8 mouse cellular contexts compared by ENCODE assay signal in the genomic region with DNA sequence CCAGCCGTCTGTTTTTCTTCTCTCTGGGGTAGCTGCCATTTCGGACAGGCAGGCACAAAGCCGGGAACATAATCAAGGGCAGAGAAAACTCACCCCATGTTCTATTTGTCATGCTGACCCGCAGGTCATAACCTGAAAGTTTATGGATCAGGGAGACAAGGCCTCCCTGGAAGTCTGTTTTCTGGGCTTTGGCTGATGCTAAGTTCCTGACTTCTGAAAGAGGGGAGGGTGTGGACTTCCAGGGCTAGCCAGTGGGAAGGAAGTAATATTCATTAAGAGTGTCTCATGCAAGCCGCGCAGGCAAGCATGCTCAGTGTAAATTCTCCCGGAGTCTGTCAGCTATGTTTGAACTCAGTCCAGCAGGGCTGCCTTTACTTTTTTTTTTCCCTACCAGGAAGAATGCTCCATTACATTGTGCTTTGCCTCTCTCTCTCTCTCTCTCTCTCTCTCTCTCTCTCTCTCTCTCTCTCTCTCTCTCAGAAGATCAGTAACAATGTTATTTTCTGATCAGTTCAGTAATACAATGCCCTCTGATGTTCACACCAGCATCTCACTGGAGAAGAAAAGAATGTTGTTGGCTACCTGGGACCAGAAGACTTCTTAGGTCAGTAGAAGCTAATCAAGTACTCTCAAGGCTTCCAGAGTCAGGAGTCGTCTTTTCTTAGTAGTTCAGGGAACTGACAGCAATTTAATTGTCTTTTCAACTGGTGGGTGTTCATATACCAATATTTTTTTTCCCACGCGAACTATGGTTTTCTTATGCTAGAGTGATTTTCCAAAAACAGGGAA.
DNase-seq lines count a peak whose midpoint lies in the region; ATAC-seq and TF ChIP-seq lines count a peak whose summit lies in the region.

No protein-coding gene starts in this region.

- WGBS in embryonic facial prominence, embryonic 12.5 days = 25% methylated on average over 10 of the region's 10 CpGs
- 33% methylated on average over 10 of the region's 10 CpGs for WGBS in heart, embryonic 11.5 days (ENCODE audit: insufficient replicate concordance)
- 18% methylated on average over 10 of the region's 10 CpGs for WGBS in kidney, embryonic 15.5 days
- 22% methylated on average over 10 of the region's 10 CpGs for WGBS in stomach, postnatal 0 days

- no peak overlapping the region for H3K4me3 ChIP-seq in embryonic facial prominence, embryonic 12.5 days
- no peak overlapping the region for H3K4me3 ChIP-seq in heart, embryonic 11.5 days (ENCODE audit: low read depth, low read length)
- H3K4me3 ChIP-seq in kidney, embryonic 15.5 days (replicated peaks) = peak overlapping the region; percentile 19
- H3K4me3 ChIP-seq in stomach, postnatal 0 days (ENCODE audit: low read depth, low read length) = no peak overlapping the region

- TF ChIP-seq CTCF in stomach, postnatal 0 days (IDR thresholded peaks at IDR 0.05; ENCODE audit: low read depth) = no peak

- H3K27ac ChIP-seq in embryonic facial prominence, embryonic 12.5 days = peak overlapping the region; percentile 79
- H3K27ac ChIP-seq in heart, embryonic 11.5 days (ENCODE audit: low read depth, low read length) = peak overlapping the region; percentile 62
- H3K27ac ChIP-seq in kidney, embryonic 15.5 days = peak overlapping the region; percentile 81
- peak overlapping the region; percentile 71; the same call in 1 of the 2 replicates for H3K27ac ChIP-seq in stomach, postnatal 0 days (replicated peaks)

- no peak overlapping the region for H3K9ac ChIP-seq in embryonic facial prominence, embryonic 12.5 days
- no peak overlapping the region for H3K9ac ChIP-seq in heart, embryonic 11.5 days (ENCODE audit: low read depth, low read length)
- H3K9ac ChIP-seq in kidney, embryonic 15.5 days = no peak overlapping the region
- 0 out of 2 replicates have a peak overlapping the region, but pooled peaks have one; percentile 24 for H3K9ac ChIP-seq in stomach, postnatal 0 days (ENCODE audit: low read length)

- no peaks in the 10 kb centered on the region for H3K27me3 ChIP-seq in embryonic facial prominence, embryonic 12.5 days
- H3K27me3 ChIP-seq in heart, embryonic 11.5 days (ENCODE audit: control insufficient read depth, insufficient read depth, low read length) = no peaks in the 10 kb centered on the region
- no peaks in the 10 kb centered on the region for H3K27me3 ChIP-seq in kidney, embryonic 15.5 days
- H3K27me3 ChIP-seq in stomach, postnatal 0 days (ENCODE audit: control insufficient read depth, insufficient read depth, low read length) = no peaks in the 10 kb centered on the region

- H3K36me3 ChIP-seq in embryonic facial prominence, embryonic 12.5 days = no peaks in the 10 kb centered on the region
- H3K36me3 ChIP-seq in heart, embryonic 11.5 days (ENCODE audit: control insufficient read depth, insufficient read depth, low read length) = no peaks in the 10 kb centered on the region
- no peaks in the 10 kb centered on the region for H3K36me3 ChIP-seq in kidney, embryonic 15.5 days
- no peaks in the 10 kb centered on the region for H3K36me3 ChIP-seq in stomach, postnatal 0 days (ENCODE audit: control insufficient read depth, insufficient read depth, low read length)

- no peak for TF ChIP-seq EP300 in stomach, postnatal 0 days (optimal IDR thresholded peaks at IDR 0.05)

- no peaks in the 10 kb centered on the region for H3K9me3 ChIP-seq in embryonic facial prominence, embryonic 12.5 days
- no peaks in the 10 kb centered on the region for H3K9me3 ChIP-seq in heart, embryonic 11.5 days (replicated peaks; ENCODE audit: control insufficient read depth, low read length)
- H3K9me3 ChIP-seq in kidney, embryonic 15.5 days (replicated peaks) = no peaks in the 10 kb centered on the region
- no peaks in the 10 kb centered on the region for H3K9me3 ChIP-seq in stomach, postnatal 0 days (ENCODE audit: control insufficient read depth, low read length)

- ATAC-seq in embryonic facial prominence, embryonic 12.5 days (ENCODE audit: insufficient number of reproducible peaks, insufficient read depth, low FRiP score, low TSS enrichment) = peak; percentile 75; the same call in 1 of the 2 replicates
- peak; percentile 59; the same call in 1 of the 2 replicates for ATAC-seq in heart, embryonic 11.5 days (replicated peaks; ENCODE audit: insufficient number of reproducible peaks, low FRiP score, low TSS enrichment)
- ATAC-seq in kidney, embryonic 15.5 days (replicated peaks; ENCODE audit: low FRiP score) = peak; percentile 89
- ATAC-seq in stomach, postnatal 0 days (ENCODE audit: low FRiP score, low TSS enrichment) = peak; percentile 61; the same call in 1 of the 2 replicates

- peaks cover 36% of the 10 kb centered on the region for H3K4me1 ChIP-seq in embryonic facial prominence, embryonic 12.5 days
- H3K4me1 ChIP-seq in heart, embryonic 11.5 days (ENCODE audit: control insufficient read depth, insufficient read depth, low read length) = peaks cover 6% of the 10 kb centered on the region
- peaks cover 23% of the 10 kb centered on the region for H3K4me1 ChIP-seq in kidney, embryonic 15.5 days
- H3K4me1 ChIP-seq in stomach, postnatal 0 days (replicated peaks; ENCODE audit: control insufficient read depth, insufficient read depth) = no peaks in the 10 kb centered on the region; the same call in 1 of the 2 replicates

- peak; percentile 16 for DNase-seq in adrenal gland, adult 8-10 months
- DNase-seq in mesoderm, embryonic 11.5 days (ENCODE audit: low read depth, low spot score) = peak; percentile 81
- DNase-seq in stomach, postnatal 0 days (ENCODE audit: low spot score) = peak; percentile 31
- no peak for DNase-seq in left cerebral cortex, adult 9 months (ENCODE audit: low spot score in 2 of 2)
- DNase-seq in cerebellum, adult 9-10 months = no peak

- peak overlapping the region; percentile 21 for H3K4me2 ChIP-seq in embryonic facial prominence, embryonic 12.5 days (replicated peaks)
- H3K4me2 ChIP-seq in heart, embryonic 11.5 days = no peak overlapping the region
- H3K4me2 ChIP-seq in kidney, embryonic 15.5 days = peak overlapping the region; percentile 45
- H3K4me2 ChIP-seq in stomach, postnatal 0 days (replicated peaks; ENCODE audit: low read depth) = no peak overlapping the region; the same call in 1 of the 2 replicates

Comparison
In these comparisons a context has a peak if more than half of its experiments do, and no peak if none do; other contexts are left out.
1. DNase-seq: peak in adrenal gland, adult 8-10 months (single experiment), mesoderm, embryonic 11.5 days (single experiment) and stomach, postnatal 0 days (single experiment); none in left cerebral cortex, adult 9 months (0 of 2) and cerebellum, adult 9-10 months (single experiment).
2. H3K4me2 ChIP-seq: peak in embryonic facial prominence, embryonic 12.5 days (single experiment) and kidney, embryonic 15.5 days (single experiment); none in heart, embryonic 11.5 days (single experiment) and stomach, postnatal 0 days (single experiment).
3. Peak in every context shown above with its lines, with median percentiles within 50 percentile points of each other: ATAC-seq and H3K27ac ChIP-seq.